Mouse (Mus musculus) CD8-positive naive resting alpha-beta T cell, adult 2 months (primary cell): ENCODE results near the gene Lactbl1.

Source experiments
- DNase-seq, 2 experiments: peaks; one replicate each; pipeline ENCODE4 v3.0.0; 2022; ENCODE audit warnings: low read depth in 2 of 2, low spot score in 2 of 2

Gene Lactbl1

GRCm38 (mm10) chr4:136680641-136681040 lies 58.2 kb downstream of the Lactbl1 start:
- DNase-seq = no peak

- no peak for DNase-seq
Measured at GRCm38 (mm10) chr4:136684485-136684884, 62.1 kb downstream of the Lactbl1 start.

DNA sequence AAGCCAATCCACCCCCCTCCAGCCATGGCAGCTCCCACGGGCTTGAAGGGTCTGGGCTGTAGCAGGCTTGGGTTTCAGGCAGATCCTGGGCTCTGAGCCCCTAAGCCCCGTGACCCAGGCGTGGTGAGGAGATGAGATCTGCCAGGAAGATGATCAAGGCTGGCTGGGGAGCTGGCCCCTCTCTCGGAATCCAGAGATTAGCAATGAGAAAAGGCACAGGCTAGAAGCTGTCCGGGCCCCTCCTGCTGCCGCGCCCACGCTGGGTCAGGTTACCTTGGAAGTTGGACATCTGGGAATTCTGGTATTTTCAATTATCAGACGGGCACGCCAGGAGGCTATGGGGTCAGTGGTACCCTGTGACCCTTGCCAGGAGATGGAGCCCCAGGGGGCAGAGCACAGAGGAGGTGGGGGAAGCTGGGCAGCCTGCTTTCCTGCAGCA lies 63.0 kb downstream of the Lactbl1 start:
- no peak for DNase-seq

GRCm38 (mm10) chr4:136688113-136688512 lies 65.7 kb downstream of the Lactbl1 start:
- DNase-seq = no peak
